Mouse (Mus musculus): ENCODE measurements around the gene Dupd1. TPM values are rescaled to one million over a fixed set of nuclear protein-coding genes. Genes with fewer than 3 reads are reported as not detected.

Gene Dupd1
- polyA plus RNA-seq, 1 experiment from 2014 or later = not detected

DNA sequence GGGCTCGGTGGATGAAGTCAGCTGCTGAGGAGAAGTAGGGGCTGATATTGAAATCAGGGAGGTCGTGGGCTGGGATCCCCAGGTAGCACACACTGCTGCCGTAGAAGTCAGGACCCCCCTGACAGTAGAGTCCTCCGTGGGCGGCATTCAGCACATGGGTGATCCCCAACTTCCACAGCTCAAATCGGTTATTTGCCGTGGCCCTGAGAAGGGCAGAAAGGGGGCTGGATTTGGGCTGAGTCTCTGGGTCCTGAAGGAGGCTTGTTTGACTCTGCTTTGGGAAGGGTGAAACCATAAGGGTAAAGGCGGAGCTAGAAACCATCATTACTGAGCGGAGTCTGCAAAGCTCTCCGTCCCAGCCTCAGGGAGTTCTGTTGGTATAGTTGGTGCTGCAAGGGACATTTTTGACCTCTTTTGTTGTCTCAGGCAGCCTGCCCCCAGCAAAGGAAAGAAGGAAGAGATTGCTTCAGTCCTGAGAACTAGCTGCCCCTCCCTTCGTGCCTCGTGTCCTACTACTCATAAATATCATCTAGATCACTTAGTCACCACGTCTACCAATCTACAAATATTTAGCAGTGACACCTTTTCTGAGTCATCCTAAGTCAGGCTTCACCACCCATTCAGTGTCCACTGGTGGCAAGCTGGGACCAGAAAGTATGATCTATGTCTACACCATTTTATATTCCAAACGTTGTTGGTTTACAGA, 33.2 kb upstream of the Dupd1 start:
- Histone ChIP-seq H3K27me3 (replicated peaks; ENCODE audit: control insufficient read depth, insufficient read depth, low read length) (no peaks in the 10 kb centered on the region), H3K27ac (ENCODE audit: low read depth) (no peak overlapping the region), H3K9ac (ENCODE audit: low read length) (no peak overlapping the region), H3K36me3 (ENCODE audit: control insufficient read depth, insufficient read depth, low read length) (no peaks in the 10 kb centered on the region), H3K4me3 (ENCODE audit: low read depth, low read length) (no peak overlapping the region), H3K4me2 (ENCODE audit: low read length) (no peak overlapping the region), H3K4me1 (replicated peaks; ENCODE audit: control insufficient read depth, insufficient read depth, low read length) (peaks cover 13% of the 10 kb centered on the region), H3K9me3 (ENCODE audit: control insufficient read depth, low read length) (no peaks in the 10 kb centered on the region)
- WGBS = 77% methylated on average over 14 of the region's 14 CpGs
- DNase-seq (ENCODE audit: low spot score) (no peak), ATAC-seq (replicated peaks; ENCODE audit: low FRiP score, low TSS enrichment, low read depth) (no peak)

DNA sequence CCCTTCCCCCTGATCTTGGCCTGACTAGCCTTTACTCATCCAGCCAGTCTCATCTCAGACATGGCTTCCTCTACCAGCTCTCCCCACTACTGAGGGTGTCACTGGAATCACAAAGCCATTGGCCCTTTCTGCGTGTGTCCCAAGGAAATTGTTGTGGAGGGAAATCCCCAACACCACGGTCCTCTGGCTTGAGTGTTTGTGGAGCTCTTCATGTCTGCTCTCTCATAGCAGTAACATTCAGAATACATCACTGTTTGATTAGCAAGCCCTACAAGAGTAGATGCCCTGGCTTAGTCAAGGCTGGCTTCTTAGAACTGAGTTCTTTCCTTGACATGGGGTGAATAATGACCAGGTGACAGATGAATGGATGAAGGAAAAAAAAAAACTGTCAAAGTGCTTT, 32.5 kb upstream of the Dupd1 start:
- Histone ChIP-seq H3K27ac (ENCODE audit: low read depth) (no peak overlapping the region), H3K4me2 (ENCODE audit: low read length) (no peak overlapping the region), H3K9me3 (ENCODE audit: control insufficient read depth, low read length) (no peaks in the 10 kb centered on the region), H3K4me3 (ENCODE audit: low read depth, low read length) (no peak overlapping the region), H3K36me3 (ENCODE audit: control insufficient read depth, insufficient read depth, low read length) (no peaks in the 10 kb centered on the region), H3K4me1 (replicated peaks; ENCODE audit: control insufficient read depth, insufficient read depth, low read length) (peaks cover 7% of the 10 kb centered on the region), H3K27me3 (replicated peaks; ENCODE audit: control insufficient read depth, insufficient read depth, low read length) (no peaks in the 10 kb centered on the region), H3K9ac (ENCODE audit: low read length) (no peak overlapping the region)
- ATAC-seq (replicated peaks; ENCODE audit: low FRiP score, low TSS enrichment, low read depth) (no peak), DNase-seq (ENCODE audit: low spot score) (no peak)
- 82% methylated on average over 2 of the region's 2 CpGs for WGBS

DNA sequence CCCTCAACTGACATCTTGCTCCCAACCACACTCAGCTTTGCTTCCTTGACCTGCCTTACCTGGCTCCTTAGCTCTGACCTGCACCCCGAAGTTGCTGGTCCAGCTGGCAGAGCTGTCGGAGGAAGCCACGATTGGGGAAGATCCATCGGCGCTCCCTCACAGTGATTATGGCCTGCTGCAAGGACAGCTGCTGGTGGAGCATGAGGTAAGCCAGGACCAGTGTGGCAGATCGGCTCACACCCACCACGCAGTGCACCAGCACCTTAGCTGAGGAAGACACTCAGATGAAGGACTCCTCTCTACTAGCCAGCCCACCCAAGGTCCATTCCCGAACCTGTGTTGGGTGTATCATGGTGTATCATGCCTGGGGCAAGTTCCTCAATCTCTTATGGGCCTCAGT, 31.9 kb upstream of the Dupd1 start:
- no peaks in the 10 kb centered on the region for H3K27me3 ChIP-seq (replicated peaks; ENCODE audit: control insufficient read depth, insufficient read depth, low read length)
- no peak for DNase-seq (ENCODE audit: low spot score)
- 86% methylated on average over 8 of the region's 8 CpGs for WGBS

DNA sequence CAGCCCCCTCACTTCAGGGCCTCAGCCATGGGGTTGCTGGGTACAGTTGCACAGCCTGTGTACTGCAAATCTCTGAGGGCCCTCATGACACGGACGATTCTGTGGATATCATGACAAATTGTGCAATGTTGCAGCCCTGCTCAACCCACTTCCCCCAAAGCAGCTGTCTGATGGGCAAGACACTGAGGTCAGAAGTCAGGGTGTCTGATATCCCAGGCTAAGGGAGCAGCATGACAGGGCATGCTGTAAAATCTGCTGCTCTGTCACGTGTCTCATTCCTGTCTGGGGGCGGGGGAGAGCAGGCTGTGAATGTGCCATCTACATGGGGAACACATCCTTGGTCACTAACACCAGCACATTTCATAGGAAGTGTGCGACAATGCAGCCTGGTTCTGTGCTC, 30.8 kb upstream of the Dupd1 start:
- no peak for DNase-seq (ENCODE audit: low spot score)
- H3K27ac ChIP-seq (ENCODE audit: low read depth) = no peak overlapping the region
- 70% methylated on average over 5 of the region's 5 CpGs for WGBS

More for the DNA sequence above, 31.9 kb upstream of the Dupd1 start:
- Histone ChIP-seq H3K9ac (ENCODE audit: low read length) (no peak overlapping the region), H3K9me3 (ENCODE audit: control insufficient read depth, low read length) (no peaks in the 10 kb centered on the region), H3K27ac (ENCODE audit: low read depth) (no peak overlapping the region), H3K36me3 (ENCODE audit: control insufficient read depth, insufficient read depth, low read length) (no peaks in the 10 kb centered on the region), H3K4me2 (ENCODE audit: low read length) (no peak overlapping the region), H3K4me1 (replicated peaks; ENCODE audit: control insufficient read depth, insufficient read depth, low read length) (0 out of 2 replicates have a peak, but pooled peaks cover under 1% of the 10 kb centered on the region), H3K4me3 (ENCODE audit: low read depth, low read length) (no peak overlapping the region)
- ATAC-seq (replicated peaks; ENCODE audit: low FRiP score, low TSS enrichment, low read depth) = no peak

DNA sequence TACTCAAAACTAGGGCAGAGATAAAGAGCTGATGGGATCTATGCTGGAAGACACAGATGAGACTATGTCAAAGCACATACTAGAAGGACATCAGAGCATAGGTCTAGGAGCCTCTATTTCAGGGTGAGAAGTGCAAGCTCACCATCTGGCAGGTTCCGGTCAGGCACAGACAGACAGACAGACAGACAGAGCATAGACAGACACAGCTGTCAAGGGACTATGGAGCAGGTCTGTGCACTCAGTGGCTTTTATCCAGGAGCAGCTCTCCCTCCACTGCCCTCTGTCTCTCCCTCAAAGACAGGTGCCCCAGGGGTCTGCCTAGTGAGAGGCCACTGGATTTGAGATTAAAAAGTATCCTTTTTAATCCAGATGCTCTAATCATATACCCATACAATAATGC, 29.8 kb upstream of the Dupd1 start:
- Histone ChIP-seq H3K36me3 (ENCODE audit: control insufficient read depth, insufficient read depth, low read length) (no peaks in the 10 kb centered on the region), H3K4me1 (replicated peaks; ENCODE audit: control insufficient read depth, insufficient read depth, low read length) (no peaks in the 10 kb centered on the region), H3K4me3 (ENCODE audit: low read depth, low read length) (no peak overlapping the region), H3K27me3 (replicated peaks; ENCODE audit: control insufficient read depth, insufficient read depth, low read length) (no peaks in the 10 kb centered on the region), H3K27ac (ENCODE audit: low read depth) (no peak overlapping the region), H3K9me3 (ENCODE audit: control insufficient read depth, low read length) (no peaks in the 10 kb centered on the region), H3K9ac (ENCODE audit: low read length) (no peak overlapping the region), H3K4me2 (ENCODE audit: low read length) (no peak overlapping the region)
- no peak for DNase-seq (ENCODE audit: low spot score)
- WGBS = 86% methylated on average over 1 of the region's 1 CpGs
- ATAC-seq (replicated peaks; ENCODE audit: low FRiP score, low TSS enrichment, low read depth) = no peak

More for the DNA sequence above, 30.8 kb upstream of the Dupd1 start:
- no peak overlapping the region for H3K4me2 ChIP-seq (ENCODE audit: low read length)
- ATAC-seq (replicated peaks; ENCODE audit: low FRiP score, low TSS enrichment, low read depth) = no peak
- no peaks in the 10 kb centered on the region for H3K27me3 ChIP-seq (replicated peaks; ENCODE audit: control insufficient read depth, insufficient read depth, low read length)
- H3K4me3 ChIP-seq (ENCODE audit: low read depth, low read length) = no peak overlapping the region
- H3K36me3 ChIP-seq (ENCODE audit: control insufficient read depth, insufficient read depth, low read length) = no peaks in the 10 kb centered on the region
- H3K9me3 ChIP-seq (ENCODE audit: control insufficient read depth, low read length) = no peaks in the 10 kb centered on the region
- no peak overlapping the region for H3K9ac ChIP-seq (ENCODE audit: low read length)
- no peaks in the 10 kb centered on the region for H3K4me1 ChIP-seq (replicated peaks; ENCODE audit: control insufficient read depth, insufficient read depth, low read length)

DNA sequence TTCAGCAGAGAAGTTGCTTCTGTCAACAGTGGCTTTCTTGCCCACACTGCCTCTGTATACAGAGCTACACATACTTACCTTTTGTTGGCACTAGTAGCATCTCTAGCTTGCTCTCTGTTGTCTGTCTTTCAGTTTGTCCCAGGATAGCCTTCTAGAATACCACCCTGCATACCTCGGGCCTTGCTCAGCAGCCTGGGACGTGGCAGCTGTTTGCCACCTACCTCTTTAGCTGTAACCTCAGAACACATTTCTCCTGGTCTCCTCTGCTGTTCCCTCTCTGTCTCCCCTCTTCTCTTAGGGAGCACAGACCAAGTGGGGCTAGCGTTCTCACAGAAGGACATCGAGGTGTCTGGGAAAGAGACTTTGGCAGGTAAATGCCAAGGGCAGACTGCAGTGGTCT, 28.1 kb upstream of the Dupd1 start:
- Histone ChIP-seq H3K4me3 (ENCODE audit: low read depth, low read length) (no peak overlapping the region), H3K9ac (ENCODE audit: low read length) (no peak overlapping the region), H3K4me2 (ENCODE audit: low read length) (no peak overlapping the region), H3K9me3 (ENCODE audit: control insufficient read depth, low read length) (no peaks in the 10 kb centered on the region), H3K27ac (ENCODE audit: low read depth) (no peak overlapping the region), H3K36me3 (ENCODE audit: control insufficient read depth, insufficient read depth, low read length) (no peaks in the 10 kb centered on the region), H3K27me3 (replicated peaks; ENCODE audit: control insufficient read depth, insufficient read depth, low read length) (no peaks in the 10 kb centered on the region), H3K4me1 (replicated peaks; ENCODE audit: control insufficient read depth, insufficient read depth, low read length) (no peaks in the 10 kb centered on the region)
- DNase-seq (ENCODE audit: low spot score) = no peak
- 83% methylated on average over 4 of the region's 4 CpGs for WGBS
- ATAC-seq (replicated peaks; ENCODE audit: low FRiP score, low TSS enrichment, low read depth) = no peak

DNA sequence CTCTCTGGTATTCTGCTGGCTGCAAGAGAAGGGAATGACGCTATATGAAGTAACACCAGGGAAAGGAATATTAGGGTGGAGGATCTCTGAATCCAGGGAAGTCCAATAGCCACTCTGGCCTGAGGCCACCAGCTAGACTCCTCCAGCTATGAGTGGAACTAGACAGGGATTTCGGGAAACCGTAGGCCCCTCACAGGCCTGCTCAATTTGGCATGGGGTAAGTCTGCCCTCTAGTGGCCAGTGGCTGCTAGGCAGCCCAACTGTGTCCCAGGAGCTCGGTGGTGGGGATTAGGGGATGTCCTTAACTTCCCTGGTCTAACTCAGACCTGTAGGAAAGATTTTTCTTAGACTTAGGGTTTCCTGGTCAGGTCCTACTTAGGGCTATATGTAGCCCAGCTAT, 27.4 kb upstream of the Dupd1 start:
- WGBS = 20% methylated on average over 4 of the region's 4 CpGs

DNA sequence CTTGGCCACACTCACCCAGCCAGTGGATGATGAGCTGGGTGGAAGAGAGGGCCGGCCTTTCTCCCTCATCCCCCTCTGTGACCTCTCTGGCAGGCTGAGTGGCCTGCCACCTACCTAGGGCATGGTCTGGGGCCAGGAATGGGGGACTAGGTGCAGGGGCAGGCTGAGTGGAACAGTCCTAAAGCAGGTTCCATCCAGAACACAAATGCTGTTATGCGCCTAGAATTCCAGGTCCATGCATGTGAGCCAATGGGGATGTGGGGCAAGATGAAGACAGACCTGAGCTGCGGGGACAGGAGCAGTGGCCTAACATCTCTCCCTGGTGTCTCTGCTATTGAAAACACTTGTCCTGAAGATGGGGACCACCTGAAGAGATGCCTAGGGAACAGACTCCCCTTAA, 26.9 kb upstream of the Dupd1 start:
- no peak overlapping the region for H3K9ac ChIP-seq (ENCODE audit: low read length)
- no peak overlapping the region for H3K27ac ChIP-seq (ENCODE audit: low read depth)
- no peak overlapping the region for H3K4me3 ChIP-seq (ENCODE audit: low read depth, low read length)
- ATAC-seq (replicated peaks; ENCODE audit: low FRiP score, low TSS enrichment, low read depth) = no peak
- no peaks in the 10 kb centered on the region for H3K27me3 ChIP-seq (replicated peaks; ENCODE audit: control insufficient read depth, insufficient read depth, low read length)
- no peaks in the 10 kb centered on the region for H3K36me3 ChIP-seq (ENCODE audit: control insufficient read depth, insufficient read depth, low read length)
- no peaks in the 10 kb centered on the region for H3K4me1 ChIP-seq (replicated peaks; ENCODE audit: control insufficient read depth, insufficient read depth, low read length)
- H3K4me2 ChIP-seq (ENCODE audit: low read length) = no peak overlapping the region
- DNase-seq (ENCODE audit: low spot score) = no peak
- H3K9me3 ChIP-seq (ENCODE audit: control insufficient read depth, low read length) = no peaks in the 10 kb centered on the region
- WGBS = 91% methylated on average over 3 of the region's 3 CpGs

More for the DNA sequence above, 27.4 kb upstream of the Dupd1 start:
- Histone ChIP-seq H3K4me2 (ENCODE audit: low read length) (no peak overlapping the region), H3K4me3 (ENCODE audit: low read depth, low read length) (no peak overlapping the region), H3K9me3 (ENCODE audit: control insufficient read depth, low read length) (no peaks in the 10 kb centered on the region), H3K27ac (ENCODE audit: low read depth) (no peak overlapping the region), H3K27me3 (replicated peaks; ENCODE audit: control insufficient read depth, insufficient read depth, low read length) (no peaks in the 10 kb centered on the region), H3K4me1 (replicated peaks; ENCODE audit: control insufficient read depth, insufficient read depth, low read length) (no peaks in the 10 kb centered on the region), H3K36me3 (ENCODE audit: control insufficient read depth, insufficient read depth, low read length) (no peaks in the 10 kb centered on the region), H3K9ac (ENCODE audit: low read length) (no peak overlapping the region)
- peak; percentile 71 for ATAC-seq (replicated peaks; ENCODE audit: low FRiP score, low TSS enrichment, low read depth)
- peak; percentile 95 for DNase-seq (ENCODE audit: low spot score)

DNA sequence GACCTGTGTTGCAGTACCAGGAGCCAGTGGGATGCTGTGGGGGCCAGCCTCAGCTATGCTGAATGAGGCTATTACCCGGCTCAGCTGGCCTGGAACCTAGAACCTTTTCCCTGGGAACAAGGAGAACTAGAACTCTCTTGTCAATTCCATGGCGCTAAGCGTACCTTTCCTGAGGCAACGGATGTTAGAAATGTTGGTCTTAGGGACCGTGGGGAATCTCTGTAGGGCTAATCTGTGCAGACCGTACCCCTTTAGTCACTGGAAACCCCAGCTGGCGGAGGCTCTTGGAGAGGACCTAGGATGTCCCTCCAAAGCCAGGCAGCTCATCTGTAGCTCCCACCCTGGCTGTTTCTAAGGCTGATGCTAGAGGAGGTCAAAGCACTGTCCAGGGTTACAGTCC, 26.0 kb upstream of the Dupd1 start:
- Histone ChIP-seq H3K4me2 (ENCODE audit: low read length) (no peak overlapping the region), H3K9ac (ENCODE audit: low read length) (no peak overlapping the region), H3K36me3 (ENCODE audit: control insufficient read depth, insufficient read depth, low read length) (no peaks in the 10 kb centered on the region), H3K9me3 (ENCODE audit: control insufficient read depth, low read length) (no peaks in the 10 kb centered on the region), H3K4me1 (replicated peaks; ENCODE audit: control insufficient read depth, insufficient read depth, low read length) (no peaks in the 10 kb centered on the region), H3K27ac (ENCODE audit: low read depth) (no peak overlapping the region), H3K27me3 (replicated peaks; ENCODE audit: control insufficient read depth, insufficient read depth, low read length) (no peaks in the 10 kb centered on the region), H3K4me3 (ENCODE audit: low read depth, low read length) (no peak overlapping the region)
- DNase-seq (ENCODE audit: low spot score) = no peak
- ATAC-seq (replicated peaks; ENCODE audit: low FRiP score, low TSS enrichment, low read depth) = no peak
- 92% methylated on average over 7 of the region's 7 CpGs for WGBS
